Mouse (Mus musculus) kidney, postnatal 10 days (tissue): ENCODE measurements around the gene 1600002K03Rik.
"Not testable (repeated sequence)": the region's sequence is repeated elsewhere in the genome, so short reads cannot be mapped to it uniquely, and the experiment has no call there.

Source experiments
- DNase-seq: peaks from one replicate; pipeline ENCODE4 v3.0.0; 2021; ENCODE audit warnings: mixed read lengths

The 1600002K03Rik gene

DNA sequence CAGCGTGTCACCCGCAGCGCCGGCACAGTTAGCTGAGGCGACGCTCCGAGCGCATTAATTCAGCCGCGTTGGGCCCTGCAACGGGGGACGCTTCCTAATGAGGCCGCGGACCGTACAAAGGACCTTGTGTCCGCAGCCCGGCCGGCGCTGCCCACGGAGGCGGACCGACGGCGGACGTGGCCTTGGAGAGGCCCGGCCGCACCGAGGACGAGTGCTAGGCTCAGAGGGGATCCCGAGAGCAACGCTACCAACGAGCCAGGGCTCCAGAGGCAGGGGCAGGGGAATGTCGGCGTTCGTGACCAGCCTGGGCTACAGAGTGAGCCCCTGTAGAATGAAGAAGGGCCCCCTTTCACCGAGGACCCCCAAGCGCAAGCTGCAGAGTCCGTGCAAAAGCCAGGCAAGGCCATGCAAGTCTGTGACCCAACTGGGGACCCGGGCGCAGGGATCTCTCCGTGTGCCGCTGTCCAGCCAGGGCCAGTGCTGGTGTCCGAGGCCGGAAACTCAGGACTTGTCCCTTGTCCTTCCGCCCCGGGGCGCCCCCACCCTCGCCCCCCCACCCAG, 17.8 kb downstream of the 1600002K03Rik start:
- DNase-seq, result peak; percentile 70

GRCm38 (mm10) chr10:80193976-80194375, 21.2 kb downstream of the 1600002K03Rik start:
- no peak for DNase-seq

- DNase-seq, result no peak
These were observed 21.7 kb downstream of the 1600002K03Rik start for GRCm38 (mm10) chr10:80194441-80194840.

DNA sequence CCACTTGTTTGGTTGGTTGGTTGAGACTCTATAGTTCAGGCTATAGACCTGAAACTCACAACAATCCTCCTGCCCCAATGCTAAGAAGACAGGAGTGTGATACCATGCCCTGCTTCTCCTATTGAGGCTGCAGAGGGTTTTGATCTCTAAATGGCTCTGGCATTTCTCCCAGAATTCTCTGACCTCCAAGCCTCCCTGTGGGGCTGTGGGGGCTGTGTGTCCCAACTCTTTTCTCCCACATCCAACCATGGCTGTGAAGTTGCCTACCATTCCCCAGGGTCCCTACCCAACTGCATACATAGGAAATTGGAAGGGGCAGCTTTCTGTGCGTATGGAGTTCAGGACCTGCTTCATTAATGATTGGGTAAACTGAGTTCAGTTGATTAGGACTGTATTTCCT, 23.4 kb downstream of the 1600002K03Rik start:
- DNase-seq, result no peak

DNA sequence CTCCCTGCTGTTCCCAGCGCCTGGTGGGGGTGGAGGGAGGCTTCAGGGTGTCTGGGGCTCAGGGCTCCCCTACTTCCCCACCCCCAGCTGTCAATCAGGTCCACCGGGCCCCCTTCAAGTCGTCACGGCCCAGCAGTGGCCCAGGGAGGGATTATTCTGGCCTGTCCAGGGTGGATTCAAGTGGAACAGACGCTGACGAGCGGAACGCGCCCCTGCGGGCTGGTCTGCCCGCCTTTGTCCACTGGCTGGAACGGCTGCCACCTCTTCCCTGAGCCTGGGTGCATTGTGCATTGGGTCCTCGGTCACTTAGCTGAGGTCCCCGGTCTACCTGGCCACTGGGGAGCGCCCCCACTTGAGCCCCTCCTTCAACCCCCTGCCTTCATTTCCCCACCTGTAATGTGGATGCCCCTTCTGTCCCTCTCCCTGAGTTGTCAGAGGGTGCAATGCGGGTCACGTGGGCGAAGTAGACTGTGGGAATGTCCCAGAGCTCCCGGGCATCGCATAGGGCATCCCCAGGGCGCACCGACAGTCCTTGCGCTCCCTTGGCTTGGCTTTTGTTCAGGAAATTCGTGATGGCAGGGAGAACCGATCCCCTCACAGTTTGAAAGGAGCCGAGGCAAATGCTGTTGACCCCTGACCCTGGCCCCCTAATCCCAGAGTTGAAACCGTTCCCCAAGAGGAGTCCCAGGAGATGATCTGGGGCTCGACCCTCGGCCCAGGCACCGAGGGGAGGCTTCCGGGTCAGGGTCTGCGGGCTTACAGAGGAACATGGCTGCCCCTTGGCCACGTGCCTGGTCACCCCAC, 24.2 kb downstream of the 1600002K03Rik start:
- DNase-seq, result no peak

- DNase-seq, result peak; percentile 92
These were observed 26.8 kb downstream of the 1600002K03Rik start for GRCm38 (mm10) chr10:80199440-80200008.

- DNase-seq, result no peak
These were observed 27.7 kb downstream of the 1600002K03Rik start for GRCm38 (mm10) chr10:80200485-80200884.

DNA sequence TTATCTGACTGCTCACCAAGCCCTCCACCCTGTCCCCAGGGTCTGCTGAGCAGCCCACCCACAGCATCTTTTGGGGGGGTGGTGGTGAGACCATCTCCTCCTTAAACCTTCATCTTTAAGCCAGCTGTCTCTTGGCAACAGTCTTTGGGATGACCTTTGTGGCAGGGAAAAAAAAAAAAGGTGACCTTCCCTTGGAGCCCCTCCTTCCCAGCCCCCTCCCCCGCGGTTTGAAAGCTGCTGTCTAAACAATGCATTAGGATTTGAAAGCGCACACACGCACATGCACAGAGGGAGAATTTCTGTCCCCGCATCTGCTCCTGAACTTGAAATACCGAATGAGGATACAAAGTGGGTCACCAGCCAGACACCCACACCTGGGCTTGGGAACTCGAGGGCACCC, 31.3 kb downstream of the 1600002K03Rik start:
- DNase-seq, result no peak

GRCm38 (mm10) chr10:80207201-80207600, 34.5 kb downstream of the 1600002K03Rik start:
- no peak for DNase-seq

DNA sequence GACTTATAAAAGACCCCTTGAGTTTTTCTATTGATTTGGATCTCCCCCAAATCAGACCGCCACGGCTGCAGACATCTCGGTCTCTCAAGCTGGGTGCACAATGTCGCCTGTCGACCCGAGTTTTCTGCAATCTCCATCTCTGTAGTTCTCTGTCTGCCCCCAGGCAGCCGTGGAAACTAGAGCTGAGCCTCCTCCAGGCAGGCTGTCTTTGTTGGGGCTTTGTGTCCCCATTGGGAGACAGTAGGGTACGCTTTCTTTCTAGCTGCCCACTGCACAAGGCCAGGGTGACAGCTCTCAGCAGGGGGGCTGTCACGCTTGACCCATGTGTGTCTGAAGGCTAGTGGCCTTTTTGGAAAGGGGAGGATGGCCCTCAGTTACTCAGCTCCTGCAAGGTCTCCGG, 34.9 kb downstream of the 1600002K03Rik start:
- no peak for DNase-seq

GRCm38 (mm10) chr10:80208248-80208647, 35.5 kb downstream of the 1600002K03Rik start:
- DNase-seq, result no peak

DNA sequence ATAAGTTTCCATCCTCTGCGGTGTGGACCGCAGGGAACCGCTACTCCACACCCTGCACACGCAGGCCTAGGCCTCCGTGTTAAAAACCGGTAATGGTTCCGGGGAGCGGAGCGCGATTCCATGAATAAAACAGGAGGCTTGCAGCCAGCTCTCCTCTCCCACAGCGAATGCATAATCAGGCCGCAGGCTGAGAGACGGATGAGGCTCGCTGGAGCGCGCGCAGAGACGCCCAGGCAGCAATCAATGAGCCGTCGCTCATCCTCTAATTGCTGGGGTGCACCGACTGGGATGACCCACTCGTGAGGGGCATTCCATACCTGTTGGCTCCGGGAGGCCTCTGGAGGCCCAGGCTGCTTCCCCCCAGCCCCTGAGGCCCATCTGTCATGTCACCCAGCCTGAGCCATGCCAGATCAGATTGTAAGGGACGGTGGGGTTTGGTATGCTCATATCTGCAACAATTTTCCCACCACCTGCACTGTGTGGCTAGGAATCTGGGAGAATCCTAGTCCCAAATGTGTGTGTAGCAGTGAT, 36.2 kb downstream of the 1600002K03Rik start:
- DNase-seq, result no peak

DNA sequence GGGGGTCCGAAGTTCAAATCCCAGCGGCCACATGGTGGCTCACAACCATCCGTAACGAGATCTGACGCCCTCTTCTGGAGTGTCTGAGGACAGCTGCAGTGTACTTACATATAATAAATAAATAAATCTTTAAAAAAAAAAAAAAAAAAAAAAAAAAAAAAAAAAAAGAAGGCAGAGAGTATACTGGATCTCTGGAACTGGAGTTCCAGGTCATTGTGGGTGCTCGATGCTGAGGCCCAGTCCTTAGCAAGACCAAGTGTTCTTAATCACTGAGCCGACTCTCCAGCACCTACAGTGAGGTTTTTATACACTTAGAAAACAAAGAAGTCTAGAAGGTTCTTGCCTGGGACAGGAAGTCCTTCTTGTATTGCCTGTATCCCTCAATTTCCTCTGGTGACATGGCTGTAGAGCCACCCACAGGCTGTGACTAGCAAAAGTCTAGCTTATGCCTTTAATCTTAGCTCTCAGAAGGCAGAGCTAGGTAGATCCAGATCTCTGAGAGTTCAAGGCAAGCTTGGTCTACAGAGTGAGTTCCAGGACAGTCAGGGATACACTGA, 38.9 kb downstream of the 1600002K03Rik start:
- not testable (repeated sequence) for DNase-seq

DNA sequence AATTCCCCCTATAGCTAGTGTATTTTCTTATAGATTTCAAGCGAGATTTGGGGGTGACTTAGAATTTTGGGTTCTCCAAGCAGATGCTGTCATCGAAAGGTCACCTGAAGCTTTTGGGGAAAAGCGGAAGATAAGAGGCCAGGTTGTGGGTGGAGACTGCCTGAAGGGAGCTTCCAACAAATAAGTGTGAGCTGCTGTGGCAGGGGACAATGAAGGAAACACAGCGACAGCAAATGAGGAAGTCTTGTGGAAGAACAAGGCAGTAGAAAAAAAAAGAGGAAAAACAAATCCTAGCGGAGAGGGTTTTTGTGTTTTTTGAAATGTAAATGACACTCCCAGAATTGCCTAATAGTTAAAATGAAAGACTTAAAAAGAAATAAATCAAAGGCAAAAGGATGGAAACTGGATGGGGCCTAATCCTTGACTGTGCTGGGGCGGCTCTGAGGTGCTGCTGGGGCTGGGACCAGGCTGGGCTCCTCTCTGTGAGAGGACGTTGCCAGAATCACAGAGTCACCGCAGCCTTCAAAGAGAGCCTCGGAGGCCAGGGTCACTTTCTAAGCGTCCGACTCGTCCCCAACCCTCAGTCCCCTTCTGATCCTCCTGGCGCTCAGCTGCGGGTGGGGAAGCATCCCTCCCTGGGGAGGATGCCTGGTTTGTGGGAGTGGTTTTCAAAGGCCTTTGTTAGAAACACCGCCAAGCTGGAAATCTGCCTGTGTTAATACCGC, 42.5 kb downstream of the 1600002K03Rik start:
- DNase-seq, result no peak

DNA sequence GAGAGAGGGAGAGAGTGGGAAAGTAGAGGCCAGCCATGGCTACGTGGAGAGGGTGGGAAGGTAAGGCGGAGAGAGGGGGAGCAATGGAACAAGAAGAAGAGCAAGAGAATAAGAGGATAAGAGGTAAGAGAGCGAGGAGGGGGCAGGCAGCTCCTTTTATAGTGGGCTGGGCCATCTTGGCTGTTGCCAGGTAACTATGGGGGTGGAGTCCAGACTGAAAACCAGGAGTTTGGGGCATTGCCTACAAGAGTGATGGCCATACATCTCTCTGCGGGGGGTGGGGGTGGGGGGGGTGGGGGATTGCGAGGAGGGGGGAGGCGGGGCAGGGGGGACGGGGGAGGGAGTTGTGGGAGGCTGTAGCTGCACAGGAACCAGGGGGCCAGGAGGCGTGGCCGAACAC, 47.9 kb downstream of the 1600002K03Rik start:
- DNase-seq, result no peak

GRCm38 (mm10) chr10:80223137-80223536, 50.4 kb downstream of the 1600002K03Rik start:
- DNase-seq, result not testable (repeated sequence)
